Mouse (Mus musculus) C2C12 (cell line): ENCODE measurements around the gene D1Ertd622e. TPM values are rescaled to one million over a fixed set of nuclear protein-coding genes. Genes with fewer than 3 reads are reported as not detected.

Source experiments
- H3K27me3 ChIP-seq: one replicate; pipeline ENCODE4 v1.6.1; 2011; ENCODE audit not compliant: control insufficient read depth, insufficient read depth, insufficient read length
- H3K36me3 ChIP-seq: one replicate; pipeline ENCODE4 v1.6.1; 2011; ENCODE audit not compliant: control insufficient read depth, insufficient read depth
- H3K4me3 ChIP-seq: one replicate; pipeline ENCODE4 v1.5.1; 2011; ENCODE audit warnings: mild to moderate bottlenecking, control low read depth; ENCODE audit not compliant: poor library complexity, insufficient read depth, severe bottlenecking
- H3K79me2 ChIP-seq: one replicate; pipeline ENCODE4 v1.6.1; 2011; ENCODE audit not compliant: control insufficient read depth, insufficient read depth
- H3K79me3 ChIP-seq: one replicate; pipeline ENCODE4 v1.6.1; 2011; ENCODE audit warnings: low read depth, control low read depth
- H3ac ChIP-seq: one replicate; pipeline ENCODE3; 2011; ENCODE audit warnings: low read depth; ENCODE audit not compliant: control insufficient read depth, insufficient read length
- CEBPB ChIP-seq: IDR thresholded peaks from one replicate; pipeline ENCODE4 v1.6.1; 2011; ENCODE audit warnings: low read depth, mild to moderate bottlenecking, control low read depth, moderate library complexity
- CTCF ChIP-seq: IDR thresholded peaks from one replicate; pipeline ENCODE4 v1.5.1; 2011; ENCODE audit not compliant: control insufficient read depth, insufficient read depth, insufficient read length
- FOSL1 ChIP-seq: IDR thresholded peaks from one replicate; pipeline ENCODE4 v1.8.0; 2011; ENCODE audit warnings: mild to moderate bottlenecking, low read length; ENCODE audit not compliant: poor library complexity, insufficient read depth, severe bottlenecking
- MAX ChIP-seq: IDR thresholded peaks from one replicate; pipeline ENCODE4 v1.6.1; 2011; ENCODE audit warnings: mild to moderate bottlenecking, control low read depth
- MYOD1 ChIP-seq: IDR thresholded peaks from one replicate; pipeline ENCODE4 v1.6.1; 2011; ENCODE audit warnings: low read depth; ENCODE audit not compliant: control insufficient read depth, insufficient read length
- MYOG ChIP-seq: IDR thresholded peaks from one replicate; pipeline ENCODE4 v1.6.1; 2011; ENCODE audit not compliant: control insufficient read depth, insufficient read length; ENCODE audit errors: extremely low read depth
- USF1 ChIP-seq: IDR thresholded peaks from one replicate; pipeline ENCODE4 v1.6.1; 2011; ENCODE audit warnings: low read depth, mild to moderate bottlenecking, control low read depth, moderate library complexity
- polyA plus RNA-seq: library from polyadenylated mRNA; unstranded; fragments of >200 nt; fragmentation: generic; extraction: Trizol; gene quantifications from one replicate; pipeline ENCODE4 v1.2.1, GENCODE M21; 2012; ENCODE audit warnings: missing spikeins

Gene D1Ertd622e
- polyA plus RNA-seq, 1 experiment, result 22.5 TPM

DNA sequence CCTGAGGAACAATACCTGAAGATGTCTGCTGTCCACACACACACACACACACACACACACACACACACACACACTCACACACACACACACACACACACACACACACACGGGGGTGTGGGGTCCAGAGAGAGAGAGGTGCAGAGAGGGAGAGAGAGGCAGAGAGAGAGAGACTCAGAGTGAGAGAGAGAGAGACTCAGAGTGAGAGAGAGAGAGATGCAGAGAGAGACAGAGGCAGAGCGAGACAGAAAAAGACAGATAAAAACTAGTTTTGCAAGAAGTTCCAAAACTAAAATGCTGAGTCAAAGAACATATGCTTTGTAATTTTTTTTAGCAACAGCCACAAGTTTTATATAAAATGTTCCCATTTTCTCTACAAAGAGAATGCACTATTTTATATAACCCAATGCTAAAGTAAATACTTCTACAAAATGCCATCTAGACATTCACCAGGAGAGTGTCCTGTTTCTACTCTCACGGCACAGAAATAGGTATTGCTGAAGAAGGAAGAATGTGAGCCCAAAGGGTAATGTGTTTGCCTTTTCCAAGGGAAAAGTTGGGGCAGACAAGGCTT, 11.2 kb downstream of the D1Ertd622e start:
- Histone ChIP-seq H3K79me3 (peaks cover 79% of the 10 kb centered on the region), H3K4me3 (no peak overlapping the region), H3K79me2 (peaks cover 99% of the 10 kb centered on the region), H3ac (no peak overlapping the region), H3K36me3 (peaks cover 19% of the 10 kb centered on the region), H3K27me3 (no peaks in the 10 kb centered on the region)
- TF ChIP-seq CEBPB, result no peak
- no peak for TF ChIP-seq MYOG
- TF ChIP-seq MAX, result no peak
- TF ChIP-seq USF1, result no peak
- no peak for TF ChIP-seq CTCF
- no peak for TF ChIP-seq FOSL1
- TF ChIP-seq MYOD1, result no peak

DNA sequence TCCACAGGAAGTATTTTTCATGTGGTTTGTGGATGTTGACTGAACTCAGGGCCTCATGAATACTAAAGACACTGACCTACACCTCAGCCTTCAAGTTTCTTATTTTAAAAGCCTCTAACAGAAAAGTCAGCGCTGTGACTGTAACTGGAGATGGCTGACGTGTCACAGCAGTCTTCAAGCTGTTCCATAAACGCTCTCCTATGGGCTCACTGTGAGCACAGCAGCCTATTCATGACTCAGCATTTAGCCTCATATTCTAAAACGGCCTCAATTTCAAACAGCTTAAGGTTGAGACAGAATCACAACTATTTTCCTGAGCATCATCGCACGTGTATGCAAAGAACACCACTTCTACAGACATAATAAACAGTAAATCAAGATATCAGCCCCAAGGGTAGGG, 11.8 kb downstream of the D1Ertd622e start:
- Histone ChIP-seq H3K79me2 (peaks cover 94% of the 10 kb centered on the region), H3K27me3 (no peaks in the 10 kb centered on the region), H3K4me3 (no peak overlapping the region), H3K79me3 (peaks cover 74% of the 10 kb centered on the region), H3K36me3 (peaks cover 19% of the 10 kb centered on the region), H3ac (no peak overlapping the region)
- no peak for TF ChIP-seq MYOD1

DNA sequence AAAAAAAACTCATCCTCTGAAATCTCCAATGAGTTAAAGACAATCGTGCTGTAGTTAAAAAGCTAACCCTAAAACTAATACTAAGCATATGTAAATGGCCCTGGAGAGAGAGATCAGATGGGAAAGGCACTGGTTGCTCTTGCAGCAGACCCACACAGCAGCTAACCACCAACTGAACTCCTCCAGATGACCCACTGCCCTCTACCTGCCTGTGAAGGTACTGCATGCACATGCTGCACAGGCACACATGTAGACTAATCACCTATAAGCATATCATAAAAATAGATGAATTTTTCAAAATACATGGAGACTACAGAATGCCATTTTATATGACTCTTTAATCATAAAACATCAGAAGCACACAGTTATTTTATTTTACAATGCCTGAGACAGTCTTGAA, 14.8 kb downstream of the D1Ertd622e start:
- peaks cover 28% of the 10 kb centered on the region for H3K36me3 ChIP-seq
- no peak overlapping the region for H3ac ChIP-seq
- peaks cover 72% of the 10 kb centered on the region for H3K79me2 ChIP-seq
- H3K4me3 ChIP-seq, result no peak overlapping the region
- H3K27me3 ChIP-seq, result no peaks in the 10 kb centered on the region
- peaks cover 47% of the 10 kb centered on the region for H3K79me3 ChIP-seq
- TF ChIP-seq MAX (no peak), CEBPB (no peak), USF1 (no peak), FOSL1 (no peak), MYOD1 (no peak), MYOG (no peak), CTCF (no peak)

DNA sequence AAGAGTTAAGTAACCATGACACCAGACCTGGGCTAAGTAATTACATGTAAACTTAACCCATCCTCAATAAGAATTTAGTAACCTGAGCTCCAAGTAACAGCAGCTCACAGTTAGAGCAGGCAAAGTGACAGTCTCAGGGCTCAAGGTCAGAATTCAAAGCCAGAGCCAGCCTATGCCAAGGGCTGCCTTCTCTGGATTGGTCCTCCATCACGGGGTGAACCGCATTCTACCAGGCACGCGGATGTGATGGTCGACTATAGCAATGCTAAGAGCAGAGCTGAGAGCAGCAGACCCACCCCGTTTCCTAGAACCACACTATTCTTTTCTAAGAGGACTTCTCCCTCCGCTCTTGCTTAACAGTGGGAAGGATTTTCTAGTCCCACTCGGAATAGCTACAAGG, 27.8 kb downstream of the D1Ertd622e start:
- Histone ChIP-seq H3ac (no peak overlapping the region), H3K79me2 (no peaks in the 10 kb centered on the region), H3K79me3 (peaks cover 2% of the 10 kb centered on the region), H3K36me3 (peaks cover 6% of the 10 kb centered on the region), H3K4me3 (no peak overlapping the region), H3K27me3 (no peaks in the 10 kb centered on the region)
- no peak for TF ChIP-seq CEBPB
- no peak for TF ChIP-seq MYOD1
- no peak for TF ChIP-seq FOSL1
- no peak for TF ChIP-seq USF1
- TF ChIP-seq MAX, result no peak
- TF ChIP-seq CTCF, result no peak

DNA sequence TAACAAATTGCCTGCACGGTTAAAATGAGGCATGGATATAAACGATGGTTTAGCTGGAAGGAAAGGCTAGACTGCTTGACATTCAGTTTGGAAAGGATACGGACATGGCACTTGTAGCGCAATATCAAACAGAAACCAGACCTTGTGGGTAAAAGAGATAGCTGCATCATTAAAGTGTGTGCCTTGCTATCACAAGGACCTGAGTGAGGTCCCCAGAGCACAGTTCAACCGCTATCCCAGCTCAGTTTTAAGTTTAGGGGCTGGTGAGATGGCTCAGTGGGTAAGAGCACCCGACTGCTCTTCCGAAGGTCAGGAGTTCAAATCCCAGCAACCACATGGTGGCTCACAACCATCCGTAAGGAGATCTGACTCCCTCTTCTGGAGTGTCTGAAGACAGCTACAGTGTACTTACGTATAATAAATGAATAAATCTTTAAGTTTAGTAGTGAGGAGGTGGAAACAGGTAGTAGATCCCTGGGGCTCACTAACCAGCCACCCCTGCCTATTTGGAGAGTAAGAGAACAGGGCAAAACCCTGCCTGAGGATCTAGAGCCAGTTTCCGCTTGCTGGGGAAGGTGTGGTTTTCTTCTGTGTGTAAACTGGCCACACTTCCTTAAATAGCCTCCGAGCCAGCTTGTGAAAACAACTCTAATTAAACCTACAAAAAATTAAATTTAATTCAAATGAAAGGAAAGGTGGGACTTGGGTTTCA, 29.2 kb downstream of the D1Ertd622e start:
- Histone ChIP-seq H3K79me3 (peaks cover 2% of the 10 kb centered on the region), H3K4me3 (no peak overlapping the region), H3ac (no peak overlapping the region), H3K27me3 (no peaks in the 10 kb centered on the region), H3K79me2 (no peaks in the 10 kb centered on the region), H3K36me3 (no peaks in the 10 kb centered on the region)
- TF ChIP-seq USF1 (no peak), MYOD1 (no peak), CTCF (no peak), FOSL1 (no peak), MAX (no peak), MYOG (no peak), CEBPB (no peak)

DNA sequence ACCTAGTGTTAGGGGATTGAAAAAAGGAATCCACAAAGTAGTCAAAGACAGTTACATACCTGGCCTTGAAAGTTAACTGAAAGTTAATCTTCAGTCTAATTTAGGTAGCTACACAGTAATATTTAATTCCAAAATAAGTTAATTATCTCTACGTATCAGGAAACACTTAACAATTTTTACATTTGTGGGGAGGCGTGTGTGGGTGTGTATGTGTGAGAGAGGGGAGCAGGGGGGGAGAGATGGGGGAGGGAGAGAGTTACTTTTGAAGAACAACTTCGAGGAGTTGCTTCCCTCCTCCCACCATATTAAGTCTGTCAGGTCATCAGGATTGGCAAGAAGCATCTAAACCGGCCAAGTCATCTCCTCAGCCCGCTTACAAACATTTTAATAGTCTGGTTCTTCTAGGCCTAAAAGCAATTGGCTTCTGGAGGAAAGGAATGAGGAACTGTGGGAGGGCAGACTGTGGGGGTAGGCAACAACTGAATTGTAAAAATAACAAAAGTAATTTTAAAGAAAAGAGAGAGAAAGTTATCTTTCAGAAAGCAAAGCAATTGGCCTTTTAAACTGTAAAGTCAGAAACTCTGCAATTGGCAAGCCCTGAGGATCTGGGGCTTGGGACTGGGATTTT, 29.9 kb downstream of the D1Ertd622e start:
- Histone ChIP-seq H3K27me3 (no peaks in the 10 kb centered on the region), H3K79me3 (peaks cover 2% of the 10 kb centered on the region)
- TF ChIP-seq CTCF (no peak), CEBPB (no peak), FOSL1 (no peak)

More for the DNA sequence above, 29.9 kb downstream of the D1Ertd622e start:
- Histone ChIP-seq H3ac (no peak overlapping the region), H3K4me3 (no peak overlapping the region), H3K36me3 (no peaks in the 10 kb centered on the region), H3K79me2 (no peaks in the 10 kb centered on the region)
